Mouse (Mus musculus) CH12.LX (cell line): ENCODE measurements around the gene Cers6. TPM values are rescaled to one million over a fixed set of nuclear protein-coding genes. Genes with fewer than 3 reads are reported as not detected.

Source experiments
- DNase-seq: peaks from one replicate; pipeline ENCODE4 v3.0.0-alpha.2; 2013; ENCODE audit errors: extremely low read depth
- H3K27ac ChIP-seq: 2 replicates; pipeline ENCODE4 v1.5.1; 2012; ENCODE audit warnings: low read depth, mild to moderate bottlenecking, control low read depth, moderate library complexity; ENCODE audit not compliant: insufficient read depth
- H3K27me3 ChIP-seq: replicated peaks from 2 replicates; pipeline ENCODE3; 2012; ENCODE audit warnings: inconsistent platforms
- H3K36me3 ChIP-seq, 2 experiments: replicated peaks in 1 of 2; 2 replicates each; pipeline versions ENCODE3 to v1.6.1; 2012; ENCODE audit warnings: inconsistent platforms in 1 of 2, low read length in 1 of 2, mild to moderate bottlenecking in 1 of 2, mixed read lengths in 1 of 2, moderate library complexity in 1 of 2; ENCODE audit not compliant: control insufficient read depth in 1 of 2, insufficient read depth in 1 of 2
- H3K4me1 ChIP-seq, 2 experiments: 2 replicates each; pipeline ENCODE4 v1.6.1; 2012; ENCODE audit warnings: inconsistent platforms in 1 of 2, moderate library complexity in 1 of 2; ENCODE audit not compliant: insufficient read depth in 2 of 2, control insufficient read depth in 1 of 2
- H3K4me2 ChIP-seq: 2 replicates; pipeline ENCODE4 v1.6.1; 2012; ENCODE audit warnings: low read depth, mild to moderate bottlenecking, control low read depth; ENCODE audit not compliant: poor library complexity, insufficient read depth, severe bottlenecking
- H3K4me3 ChIP-seq, 3 experiments: fragments of 150-350 bp in 1 of 3; sonication (generic) in 1 of 3; replicated peaks in 1 of 3; 2 replicates each; pipeline versions ENCODE3 to v1.5.1; 2011 to 2012; ENCODE audit warnings: low read depth in 2 of 3, low read length in 2 of 3, mild to moderate bottlenecking in 2 of 3, moderate library complexity in 2 of 3, control low read depth in 1 of 3, improper control_type of control experiment in 1 of 3, inconsistent platforms in 1 of 3, mixed read lengths in 1 of 3; ENCODE audit not compliant: poor library complexity in 1 of 3
- H3K79me2 ChIP-seq: replicated peaks from 2 replicates; pipeline ENCODE4 v1.6.1; 2012; ENCODE audit warnings: mild to moderate bottlenecking, moderate library complexity; ENCODE audit not compliant: control insufficient read depth, poor library complexity, insufficient read depth, severe bottlenecking; ENCODE audit errors: extremely low read depth
- H3K9ac ChIP-seq: 2 replicates; pipeline ENCODE4 v1.6.1; 2012; ENCODE audit warnings: low read depth, mild to moderate bottlenecking, control low read depth, moderate library complexity; ENCODE audit not compliant: insufficient read depth
- H3K9me3 ChIP-seq: replicated peaks from 2 replicates; pipeline ENCODE3; 2012; ENCODE audit warnings: low read length, inconsistent platforms, mixed read lengths
- BHLHE40 ChIP-seq: IDR thresholded peaks from 2 replicates; pipeline ENCODE4 v1.6.1; 2011; ENCODE audit warnings: mild to moderate bottlenecking, low read depth, low read length, improper control_type of control experiment
- CHD1 ChIP-seq: IDR thresholded peaks from 2 replicates; pipeline ENCODE4 v1.6.1; 2012; ENCODE audit warnings: low read depth, low read length, improper control_type of control experiment, inconsistent platforms
- CHD2 ChIP-seq: IDR thresholded peaks from 2 replicates; pipeline ENCODE4 v1.6.1; 2011; ENCODE audit warnings: low read length, improper control_type of control experiment
- CTCF ChIP-seq, 2 experiments: IDR thresholded peaks in 1 of 2; conservative IDR thresholded peaks in 1 of 2; 2 replicates each; pipeline ENCODE4 v1.5.1; 2011 to 2012; ENCODE audit warnings: low read depth in 2 of 2, low read length in 2 of 2, improper control_type of control experiment in 1 of 2, inconsistent platforms in 1 of 2, mild to moderate bottlenecking in 1 of 2, moderate library complexity in 1 of 2
- GABPA ChIP-seq: IDR thresholded peaks from 2 replicates; pipeline ENCODE4 v1.6.1; 2012; ENCODE audit warnings: low read depth, low read length, improper control_type of control experiment, inconsistent platforms; ENCODE audit not compliant: insufficient replicate concordance
- HCFC1 ChIP-seq: IDR thresholded peaks from 2 replicates; pipeline ENCODE4 v1.6.1; 2012; ENCODE audit warnings: low read depth, mild to moderate bottlenecking, inconsistent platforms, low read length, improper control_type of control experiment
- KAT2A ChIP-seq: IDR thresholded peaks from 2 replicates; pipeline ENCODE4 v1.6.1; 2012; ENCODE audit warnings: low read length, improper control_type of control experiment, inconsistent platforms; ENCODE audit not compliant: insufficient replicate concordance
- MAX ChIP-seq: IDR thresholded peaks from 2 replicates; pipeline ENCODE4 v1.6.1; 2011; ENCODE audit warnings: low read length, improper control_type of control experiment
- MAZ ChIP-seq: IDR thresholded peaks from 2 replicates; pipeline ENCODE4 v1.6.1; 2012; ENCODE audit warnings: low read depth, mild to moderate bottlenecking, inconsistent platforms, low read length, improper control_type of control experiment, moderate library complexity
- MEF2A ChIP-seq: IDR thresholded peaks from 2 replicates; pipeline ENCODE4 v1.6.1; 2014; ENCODE audit warnings: low read depth, mild to moderate bottlenecking, inconsistent platforms, low read length, improper control_type of control experiment, borderline replicate concordance
- MYC ChIP-seq: IDR thresholded peaks from 2 replicates; pipeline ENCODE4 v1.6.1; 2011; ENCODE audit warnings: low read depth, mild to moderate bottlenecking, improper control_type of control experiment, low read length
- NELFE ChIP-seq: IDR thresholded peaks from 2 replicates; pipeline ENCODE4 v1.6.1; 2011; ENCODE audit warnings: low read depth, low read length, improper control_type of control experiment
- NRF1 ChIP-seq: IDR thresholded peaks from 2 replicates; pipeline ENCODE4 v1.6.1; 2014; ENCODE audit warnings: low read depth, mild to moderate bottlenecking, inconsistent platforms, low read length, improper control_type of control experiment, moderate library complexity
- POLR2A ChIP-seq: IDR thresholded peaks from 2 replicates; pipeline ENCODE4 v1.6.1; 2011; ENCODE audit warnings: low read depth, mild to moderate bottlenecking, improper control_type of control experiment, low read length
- RAD21 ChIP-seq: IDR thresholded peaks from 2 replicates; pipeline ENCODE4 v1.6.1; 2011; ENCODE audit warnings: low read depth, mild to moderate bottlenecking, low read length, improper control_type of control experiment, moderate library complexity
- SIN3A ChIP-seq: IDR thresholded peaks from 2 replicates; pipeline ENCODE4 v1.6.1; 2012; ENCODE audit warnings: low read length, improper control_type of control experiment, inconsistent platforms
- USF1 ChIP-seq: IDR thresholded peaks from 2 replicates; pipeline ENCODE4 v1.6.1; 2014; ENCODE audit warnings: low read depth, mild to moderate bottlenecking, inconsistent platforms, low read length, improper control_type of control experiment
- ZC3H11A ChIP-seq: IDR thresholded peaks from 2 replicates; pipeline ENCODE4 v1.6.1; 2012; ENCODE audit warnings: low read depth, mild to moderate bottlenecking, inconsistent platforms, low read length, improper control_type of control experiment
- ZKSCAN1 ChIP-seq: IDR thresholded peaks from 2 replicates; pipeline ENCODE4 v1.6.1; 2012; ENCODE audit warnings: low read depth, inconsistent platforms, low read length, improper control_type of control experiment, borderline replicate concordance
- ZMIZ1 ChIP-seq: IDR thresholded peaks from 2 replicates; pipeline ENCODE4 v1.6.1; 2012; ENCODE audit warnings: low read depth, mild to moderate bottlenecking, inconsistent platforms, low read length, improper control_type of control experiment
- dilution Hi-C: fragments of 300-500 bp; cut with MboI; formaldehyde crosslinking; loops from 2 replicates; pipeline ENCODE4 v1.14.3; 2020; ENCODE audit warnings: low sequenced_read_pairs; ENCODE audit not compliant: extremely low pct_unique_long_range_greater_than_20kb, extremely low pct_ligation_motif_present
- in situ Hi-C: fragments of 300-500 bp; cut with MboI; formaldehyde crosslinking; loops from 3 replicates; pipeline ENCODE4 v1.14.3; 2019; ENCODE audit warnings: low sequenced_read_pairs, low pct_ligation_motif_present, low pct_unique_long_range_greater_than_20kb, mixed read lengths
- polyA plus RNA-seq: library from polyadenylated mRNA; unstranded; fragments of >175 nt; gene quantifications from 2 replicates; pipeline ENCODE4 v1.2.1, GENCODE M21; 2012; ENCODE audit warnings: low read depth; ENCODE audit not compliant: insufficient read length
- total RNA-seq, 2 experiments: library from RNA; depleted of rRNA; stranded (reverse); fragments of 300-350 nt in 1 of 2; fragments of >200 nt in 1 of 2; gene quantifications; 2 replicates each; pipeline ENCODE4 v1.2.3; 2012 to 2014

Gene Cers6
- total and polyA plus RNA-seq, 3 experiments = not detected

GRCm38 (mm10) chr2:68978244-68978643 lies 117.0 kb downstream of the Cers6 start:
- in situ Hi-C loops = no loop called here
- Histone ChIP-seq H3K27me3 (no peaks in the 10 kb centered on the region), H3K27ac (no peak overlapping the region), H3K9me3 (peaks cover 68% of the 10 kb centered on the region), H3K4me2 (no peak overlapping the region), H3K36me3 (no peaks in the 10 kb centered on the region), H3K4me1 (no peaks in the 10 kb centered on the region), H3K9ac (no peak overlapping the region), H3K4me3 (no peak overlapping the region), H3K79me2 (no peaks in the 10 kb centered on the region)
- no peak for TF ChIP-seq USF1
- no peak for TF ChIP-seq MAZ
- no peak for TF ChIP-seq KAT2A
- TF ChIP-seq NRF1 = no peak
- TF ChIP-seq RAD21 = no peak
- TF ChIP-seq ZMIZ1 = no peak
- TF ChIP-seq ZKSCAN1 = no peak
- no peak for TF ChIP-seq GABPA
- no peak for TF ChIP-seq MAX
- no peak for TF ChIP-seq CHD1
- TF ChIP-seq BHLHE40 = no peak
- no peak for DNase-seq
- dilution Hi-C loops = no loop called here

- no peak for TF ChIP-seq MEF2A
- no peak for TF ChIP-seq MAX
- TF ChIP-seq POLR2A = no peak
- no peak for TF ChIP-seq HCFC1
- no peak for TF ChIP-seq NELFE
- TF ChIP-seq CTCF (conservative IDR thresholded peaks at IDR 0.05 in 1 of 2, IDR thresholded peaks at IDR 0.05 in 1 of 2; ENCODE audit: low read depth in 2 of 2, low read length in 2 of 2) = no peak
- TF ChIP-seq CHD1 = no peak
- TF ChIP-seq RAD21 = no peak
- no peak for TF ChIP-seq CHD2
- TF ChIP-seq MYC = no peak
- no peak for TF ChIP-seq ZC3H11A
- TF ChIP-seq SIN3A = no peak
- TF ChIP-seq NRF1 = no peak
- H3K4me1 ChIP-seq = no peaks in the 10 kb centered on the region
- H3K27ac ChIP-seq = no peak overlapping the region
These were observed 117.7 kb downstream of the Cers6 start for GRCm38 (mm10) chr2:68978660-68979604.

More at GRCm38 (mm10) chr2:68978660-68979604, 117.7 kb downstream of the Cers6 start:
- H3K4me3 ChIP-seq = no peak overlapping the region
- H3K36me3 ChIP-seq = no peaks in the 10 kb centered on the region
- no peak overlapping the region for H3K9ac ChIP-seq
- no peak overlapping the region for H3K4me2 ChIP-seq
- peaks cover 68% of the 10 kb centered on the region for H3K9me3 ChIP-seq
- in situ Hi-C loops (no loop called here), dilution Hi-C loops (no loop called here)
- H3K27me3 ChIP-seq = no peaks in the 10 kb centered on the region
- no peak for DNase-seq
- no peaks in the 10 kb centered on the region for H3K79me2 ChIP-seq
